Mouse (Mus musculus) heart, postnatal 0 days (tissue): ENCODE results near the gene Krtap10-4.

Experiments used
- CTCF ChIP-seq: IDR thresholded peaks from 2 replicates; pipeline ENCODE4 v1.5.1; 2016; ENCODE audit warnings: antibody characterized with exemption, control low read depth, low read depth
- EP300 ChIP-seq: IDR thresholded peaks from 2 replicates; pipeline ENCODE4 v1.6.1; 2016; ENCODE audit warnings: antibody characterized with exemption, low read depth

DNA sequence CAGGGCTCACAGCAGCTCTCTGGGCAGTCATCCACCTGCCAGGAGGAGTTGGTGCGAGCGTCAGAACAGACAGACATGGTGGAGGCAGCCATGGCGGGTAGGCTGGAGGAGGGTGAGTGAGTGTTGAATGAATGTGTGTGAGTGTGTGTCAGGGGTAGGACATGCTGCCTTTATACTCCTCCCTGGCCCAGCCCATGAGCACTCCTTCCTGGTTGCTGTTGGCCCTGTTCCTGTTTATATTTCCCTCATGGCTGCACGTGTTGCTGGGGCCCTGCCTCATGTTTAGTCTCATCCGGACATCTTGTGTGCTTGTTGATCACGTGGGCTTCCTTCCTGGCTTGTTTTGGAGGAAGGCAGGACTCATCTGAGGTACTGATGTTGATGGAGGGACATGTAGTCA is at the start of gene Krtap10-4:
- no peak for TF ChIP-seq CTCF
- TF ChIP-seq EP300, result no peak
